Mouse (Mus musculus): ENCODE results near the gene Bloc1s1. TPM values are rescaled to one million over a fixed set of nuclear protein-coding genes. Genes with fewer than 3 reads are reported as not detected.
A peak's percentile ranks its signal among the peaks of the same experiment; 100 is the strongest.

Gene Bloc1s1
- 239 and 251 TPM in 2 replicates for polyA plus RNA-seq (2014; fragmentation: Nextera tagmentation; extraction: Ambion mirVana)

DNA sequence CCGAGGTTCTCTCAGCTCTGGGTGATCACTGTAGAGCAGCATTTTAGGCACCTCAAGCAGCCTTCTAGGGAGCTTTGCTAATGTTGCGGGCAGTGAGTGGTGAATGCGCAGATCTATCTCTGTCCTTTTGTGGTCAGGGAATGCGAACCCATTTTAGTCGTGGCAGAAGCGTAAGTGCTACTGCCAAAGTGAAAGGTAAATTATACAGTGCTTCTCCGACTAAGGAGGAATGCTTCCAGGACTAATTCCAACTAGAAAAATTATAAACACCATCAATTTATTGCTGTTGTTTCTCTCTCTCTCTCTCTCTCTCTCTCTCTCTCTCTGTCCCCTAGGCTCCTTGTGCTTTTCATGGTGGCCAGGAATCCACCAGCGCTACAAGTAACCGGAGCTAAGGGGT is at the start of gene Bloc1s1:
Gene Bloc1s1, minus strand, starts transcription at position 101 of the 400 bp plus-strand sequence.
- Histone ChIP-seq H3K9ac (ENCODE audit: low read length) (peak within 1 kb of the TSS; percentile 86), H3K27me3 (ENCODE audit: control insufficient read depth, insufficient read depth, low read length) (no peaks in the 10 kb centered on the region), H3K4me1 (ENCODE audit: control insufficient read depth in 2 of 2, insufficient read depth in 2 of 2, low read length in 2 of 2) (peaks cover 18 to 32% of the 10 kb centered on the region in 2 experiments), H3K36me3 (ENCODE audit: control insufficient read depth, insufficient read depth, low read length) (0 out of 2 replicates have a peak, but pooled peaks cover 5% of the 10 kb centered on the region), H3K4me3 (ENCODE audit: control insufficient read depth in 1 of 2, insufficient read depth in 1 of 2, low read depth in 1 of 2, low read length in 2 of 2) (peak within 1 kb of the TSS; percentile 83 to 93), H3K4me2 (ENCODE audit: low read length) (peak within 1 kb of the TSS; percentile 85), H3K9me3 (ENCODE audit: control insufficient read depth, low read length) (no peaks in the 10 kb centered on the region), H3K27ac (replicated peaks in 1 of 2; ENCODE audit: control insufficient read depth in 1 of 2, insufficient read depth in 1 of 2, low read depth in 2 of 2, low read length in 2 of 2) (peak within 1 kb of the TSS; percentile 93 to 94)
- WGBS = 56% methylated on average over 9 of the region's 9 CpGs
- ATAC-seq (ENCODE audit: insufficient number of reproducible peaks, insufficient read depth, low FRiP score, low read depth) = no peak

DNA sequence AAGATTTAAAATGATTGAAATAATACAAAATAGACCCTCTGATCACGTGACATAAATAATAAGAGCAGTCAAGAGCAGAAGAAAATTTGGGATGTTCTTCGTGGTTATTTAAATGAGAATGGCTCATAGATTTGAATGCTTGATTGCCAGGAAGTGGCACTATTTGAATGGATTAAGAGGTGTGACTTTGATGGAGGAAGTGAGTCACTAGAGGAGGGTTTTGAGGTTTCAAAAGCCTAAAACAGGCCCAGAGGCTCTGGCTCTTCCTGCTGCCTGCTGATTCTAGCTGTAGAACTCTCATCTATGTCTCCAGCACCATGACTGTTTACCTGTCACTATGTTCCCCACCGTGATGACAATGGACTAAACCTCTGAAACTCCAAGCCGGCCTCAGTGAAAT is 49.0 kb upstream of the Bloc1s1 start:
- Histone ChIP-seq H3K4me2 (ENCODE audit: low read length) (no peak overlapping the region), H3K27me3 (ENCODE audit: control insufficient read depth, insufficient read depth, low read length) (no peaks in the 10 kb centered on the region), H3K36me3 (ENCODE audit: control insufficient read depth, insufficient read depth, low read length) (no peaks in the 10 kb centered on the region), H3K4me3 (ENCODE audit: control insufficient read depth in 1 of 2, insufficient read depth in 1 of 2, low read depth in 1 of 2, low read length in 2 of 2) (no peak overlapping the region), H3K4me1 (ENCODE audit: control insufficient read depth in 2 of 2, insufficient read depth in 2 of 2, low read length in 2 of 2) (peaks cover 0 to 3% of the 10 kb centered on the region in 2 experiments; a peak in 1 of 4 replicates), H3K27ac (replicated peaks in 1 of 2; ENCODE audit: control insufficient read depth in 1 of 2, insufficient read depth in 1 of 2, low read depth in 2 of 2, low read length in 2 of 2) (no peak overlapping the region), H3K9ac (ENCODE audit: low read length) (no peak overlapping the region), H3K9me3 (ENCODE audit: control insufficient read depth, low read length) (no peaks in the 10 kb centered on the region)
- 71% methylated on average over 4 of the region's 4 CpGs for WGBS
- no peak for ATAC-seq (ENCODE audit: insufficient number of reproducible peaks, insufficient read depth, low FRiP score, low read depth)

DNA sequence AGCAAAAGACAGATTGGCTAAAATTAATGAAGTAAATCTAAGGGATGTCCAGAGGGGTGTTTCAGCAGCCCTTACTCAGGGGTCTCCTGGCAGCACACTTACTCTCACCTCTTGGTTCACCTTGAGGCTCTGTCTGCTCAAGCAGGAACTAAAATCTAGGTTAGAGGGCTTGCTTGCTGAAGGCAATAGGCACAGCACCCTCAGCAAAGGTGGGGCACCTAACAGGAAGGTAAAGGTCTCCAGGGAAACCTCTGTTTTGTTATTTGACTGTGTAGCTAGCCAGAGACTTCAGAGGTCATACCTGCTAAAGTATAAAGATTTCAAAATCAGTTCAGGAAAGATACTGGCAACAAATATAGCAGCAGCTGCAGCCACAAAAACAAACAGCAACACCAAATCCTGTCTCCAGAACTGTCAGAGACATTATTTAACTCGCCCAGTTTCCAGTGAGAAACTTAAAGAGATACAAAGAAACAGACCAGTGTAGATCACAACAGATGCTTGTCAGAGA is 47.0 kb upstream of the Bloc1s1 start:
- Histone ChIP-seq H3K27me3 (ENCODE audit: control insufficient read depth, insufficient read depth, low read length) (no peaks in the 10 kb centered on the region), H3K36me3 (ENCODE audit: control insufficient read depth, insufficient read depth, low read length) (no peaks in the 10 kb centered on the region), H3K4me3 (ENCODE audit: control insufficient read depth in 1 of 2, insufficient read depth in 1 of 2, low read depth in 1 of 2, low read length in 2 of 2) (no peak overlapping the region), H3K9me3 (ENCODE audit: control insufficient read depth, low read length) (no peaks in the 10 kb centered on the region), H3K4me1 (ENCODE audit: control insufficient read depth in 2 of 2, insufficient read depth in 2 of 2, low read length in 2 of 2) (no peaks in the 10 kb centered on the region), H3K4me2 (ENCODE audit: low read length) (no peak overlapping the region), H3K27ac (replicated peaks in 1 of 2; ENCODE audit: control insufficient read depth in 1 of 2, insufficient read depth in 1 of 2, low read depth in 2 of 2, low read length in 2 of 2) (no peak overlapping the region), H3K9ac (ENCODE audit: low read length) (no peak overlapping the region)
- 46% methylated on average over 1 of the region's 1 CpGs for WGBS
- ATAC-seq (ENCODE audit: insufficient number of reproducible peaks, insufficient read depth, low FRiP score, low read depth) = no peak

GRCm38 (mm10) chr10:128968341-128968749 is 44.5 kb upstream of the Bloc1s1 start:
- Histone ChIP-seq H3K36me3 (ENCODE audit: control insufficient read depth, insufficient read depth, low read length) (no peaks in the 10 kb centered on the region), H3K9ac (ENCODE audit: low read length) (no peak overlapping the region), H3K27me3 (ENCODE audit: control insufficient read depth, insufficient read depth, low read length) (no peaks in the 10 kb centered on the region), H3K4me1 (ENCODE audit: control insufficient read depth in 2 of 2, insufficient read depth in 2 of 2, low read length in 2 of 2) (no peaks in the 10 kb centered on the region), H3K9me3 (ENCODE audit: control insufficient read depth, low read length) (no peaks in the 10 kb centered on the region), H3K27ac (replicated peaks in 1 of 2; ENCODE audit: control insufficient read depth in 1 of 2, insufficient read depth in 1 of 2, low read depth in 2 of 2, low read length in 2 of 2) (no peak overlapping the region), H3K4me2 (ENCODE audit: low read length) (no peak overlapping the region), H3K4me3 (ENCODE audit: control insufficient read depth in 1 of 2, insufficient read depth in 1 of 2, low read depth in 1 of 2, low read length in 2 of 2) (no peak overlapping the region)
- WGBS = 22% methylated on average over 1 of the region's 1 CpGs
- no peak for ATAC-seq (ENCODE audit: insufficient number of reproducible peaks, insufficient read depth, low FRiP score, low read depth)

DNA sequence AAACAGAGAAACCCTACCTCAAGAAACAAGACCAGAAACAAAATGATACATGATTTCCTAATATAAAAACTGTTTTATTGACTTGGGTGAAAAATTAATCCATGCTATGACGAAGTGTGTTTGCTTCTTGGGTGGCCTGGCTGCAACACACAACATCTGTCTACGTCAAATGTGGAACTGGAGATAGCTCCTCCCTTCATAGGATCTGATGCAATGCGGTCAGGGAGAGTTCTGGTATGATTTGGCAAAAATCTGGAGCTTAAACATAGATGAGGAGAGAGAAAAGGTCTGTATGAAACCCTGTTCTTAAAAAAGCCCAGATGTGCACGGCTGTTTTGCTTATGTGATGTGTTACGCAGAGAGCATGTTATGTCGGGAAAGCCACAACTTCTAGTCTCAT is 42.0 kb upstream of the Bloc1s1 start:
- no peak overlapping the region for H3K4me2 ChIP-seq (ENCODE audit: low read length)
- ATAC-seq (ENCODE audit: insufficient number of reproducible peaks, insufficient read depth, low FRiP score, low read depth) = no peak
- H3K4me3 ChIP-seq (ENCODE audit: control insufficient read depth in 1 of 2, insufficient read depth in 1 of 2, low read depth in 1 of 2, low read length in 2 of 2) = no peak overlapping the region
- H3K9ac ChIP-seq (ENCODE audit: low read length) = no peak overlapping the region
- no peaks in the 10 kb centered on the region for H3K27me3 ChIP-seq (ENCODE audit: control insufficient read depth, insufficient read depth, low read length)
- no peak overlapping the region for H3K27ac ChIP-seq (replicated peaks in 1 of 2; ENCODE audit: control insufficient read depth in 1 of 2, insufficient read depth in 1 of 2, low read depth in 2 of 2, low read length in 2 of 2)
- no peaks in the 10 kb centered on the region for H3K4me1 ChIP-seq (ENCODE audit: control insufficient read depth in 2 of 2, insufficient read depth in 2 of 2, low read length in 2 of 2)
- H3K9me3 ChIP-seq (ENCODE audit: control insufficient read depth, low read length) = no peaks in the 10 kb centered on the region
- no peaks in the 10 kb centered on the region for H3K36me3 ChIP-seq (ENCODE audit: control insufficient read depth, insufficient read depth, low read length)
- 86% methylated on average over 6 of the region's 6 CpGs for whole genome bisulfite sequencing

GRCm38 (mm10) chr10:128964961-128965360 is 41.1 kb upstream of the Bloc1s1 start:
- Histone ChIP-seq H3K27ac (replicated peaks in 1 of 2; ENCODE audit: control insufficient read depth in 1 of 2, insufficient read depth in 1 of 2, low read depth in 2 of 2, low read length in 2 of 2) (no peak overlapping the region), H3K27me3 (ENCODE audit: control insufficient read depth, insufficient read depth, low read length) (no peaks in the 10 kb centered on the region), H3K9ac (ENCODE audit: low read length) (no peak overlapping the region), H3K9me3 (ENCODE audit: control insufficient read depth, low read length) (no peaks in the 10 kb centered on the region), H3K36me3 (ENCODE audit: control insufficient read depth, insufficient read depth, low read length) (no peaks in the 10 kb centered on the region), H3K4me3 (ENCODE audit: control insufficient read depth in 1 of 2, insufficient read depth in 1 of 2, low read depth in 1 of 2, low read length in 2 of 2) (no peak overlapping the region), H3K4me1 (ENCODE audit: control insufficient read depth in 2 of 2, insufficient read depth in 2 of 2, low read length in 2 of 2) (no peaks in the 10 kb centered on the region; a peak in 1 of 4 replicates), H3K4me2 (ENCODE audit: low read length) (no peak overlapping the region)
- WGBS = 63% methylated on average over 2 of the region's 2 CpGs
- no peak for ATAC-seq (ENCODE audit: insufficient number of reproducible peaks, insufficient read depth, low FRiP score, low read depth)

DNA sequence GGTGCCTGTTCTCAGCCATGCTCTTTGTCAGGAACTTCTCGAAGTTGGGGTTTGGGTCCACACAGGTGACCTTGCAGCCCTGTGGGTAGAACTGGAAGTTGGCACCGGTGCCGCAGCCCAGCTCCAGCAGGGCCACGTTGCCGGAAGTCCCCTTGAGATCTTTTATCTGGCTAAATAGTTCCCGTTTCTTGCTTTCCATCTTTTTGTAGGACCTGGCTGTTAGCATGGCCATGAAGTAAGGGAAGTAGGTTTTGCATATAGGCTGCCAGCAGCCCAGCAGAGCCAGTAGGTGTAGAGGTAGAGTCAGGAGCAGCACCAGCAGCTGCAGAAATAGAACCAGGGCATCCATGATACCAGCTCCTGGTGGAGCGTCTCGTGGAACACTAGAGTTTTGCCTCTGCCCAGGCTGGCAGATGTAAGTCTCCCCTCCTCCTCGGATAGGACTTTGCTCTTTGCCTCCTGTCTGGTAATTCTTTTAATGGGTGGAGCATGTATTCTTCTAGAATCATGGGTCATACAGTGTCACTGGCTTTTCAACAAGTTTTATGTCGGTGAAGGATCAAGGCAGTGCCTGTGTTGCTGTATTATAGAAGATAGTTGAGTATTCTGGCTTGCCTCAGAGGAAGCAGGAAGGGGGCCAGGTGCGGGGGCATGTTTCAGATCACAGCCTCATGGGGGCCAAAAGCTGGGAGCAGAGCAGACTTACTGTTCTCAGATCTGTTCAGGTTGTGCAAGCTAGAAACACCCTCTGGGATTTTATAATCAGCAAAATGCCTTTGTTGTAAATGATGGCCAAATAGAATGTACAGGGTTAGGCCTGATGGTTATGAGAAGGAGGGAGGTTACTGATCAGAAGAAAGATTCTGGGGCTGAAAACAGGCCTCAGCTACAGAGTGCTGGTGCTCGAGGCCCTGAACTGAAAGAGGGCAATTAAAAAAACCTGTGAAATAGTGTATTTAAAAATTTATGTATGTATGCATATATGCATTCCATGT is 37.1 kb upstream of the Bloc1s1 start, which contains the start of gene Mettl7b:
Gene Mettl7b, minus strand, starts transcription at position 399 of the 995 bp plus-strand sequence.
- Histone ChIP-seq H3K4me2 (ENCODE audit: low read length) (no peak within 1 kb of the TSS), H3K27ac (replicated peaks in 1 of 2; ENCODE audit: control insufficient read depth in 1 of 2, insufficient read depth in 1 of 2, low read depth in 2 of 2, low read length in 2 of 2) (no peak within 1 kb of the TSS), H3K27me3 (ENCODE audit: control insufficient read depth, insufficient read depth, low read length) (no peaks in the 10 kb centered on the region; the same call in 1 of the 2 replicates), H3K9ac (ENCODE audit: low read length) (no peak within 1 kb of the TSS), H3K9me3 (ENCODE audit: control insufficient read depth, low read length) (no peaks in the 10 kb centered on the region), H3K4me1 (ENCODE audit: control insufficient read depth in 2 of 2, insufficient read depth in 2 of 2, low read length in 2 of 2) (no peaks in the 10 kb centered on the region; a peak in 1 of 4 replicates), H3K4me3 (ENCODE audit: control insufficient read depth in 1 of 2, insufficient read depth in 1 of 2, low read depth in 1 of 2, low read length in 2 of 2) (no peak within 1 kb of the TSS), H3K36me3 (ENCODE audit: control insufficient read depth, insufficient read depth, low read length) (no peaks in the 10 kb centered on the region)
- no peak for ATAC-seq (ENCODE audit: insufficient number of reproducible peaks, insufficient read depth, low FRiP score, low read depth)
- 64% methylated on average over 12 of the region's 12 CpGs for WGBS

Data from heart, embryonic 14.5 days (tissue).